Mouse (Mus musculus): Measurements from ENCODE around the gene Gadd45a. TPM values are rescaled to one million over a fixed set of nuclear protein-coding genes. Genes with fewer than 3 reads are reported as not detected.

Gene Gadd45a
- polyA plus RNA-seq (2012): 87.6 and 126 TPM in 2 replicates

- TF ChIP-seq GATA1 (IDR thresholded peaks at IDR 0.05; ENCODE audit: low read length): no peak
These were observed at the start of gene Gadd45a for GRCm38 (mm10) chr6:67036837-67037628. TSS of gene Gadd45a (minus strand) at chr6:67037457.

GRCm38 (mm10) chr6:67085850-67086437, 48.7 kb upstream of the Gadd45a start:
- TF ChIP-seq GATA1 (IDR thresholded peaks at IDR 0.05; ENCODE audit: low read length): no peak

GRCm38 (mm10) chr6:67084465-67084864, 47.2 kb upstream of the Gadd45a start:
- TF ChIP-seq GATA1 (IDR thresholded peaks at IDR 0.05; ENCODE audit: low read length): no peak

GRCm38 (mm10) chr6:67081141-67081540, 43.9 kb upstream of the Gadd45a start:
- no peak for TF ChIP-seq GATA1 (IDR thresholded peaks at IDR 0.05; ENCODE audit: low read length)

GRCm38 (mm10) chr6:67078076-67078475, 40.8 kb upstream of the Gadd45a start:
- no peak for TF ChIP-seq GATA1 (IDR thresholded peaks at IDR 0.05; ENCODE audit: low read length)

GRCm38 (mm10) chr6:67077477-67077876, 40.2 kb upstream of the Gadd45a start:
- TF ChIP-seq GATA1 (IDR thresholded peaks at IDR 0.05; ENCODE audit: low read length): no peak

- TF ChIP-seq GATA1 (IDR thresholded peaks at IDR 0.05; ENCODE audit: low read length): no peak
These were observed 39.1 kb upstream of the Gadd45a start for GRCm38 (mm10) chr6:67076348-67076747.

GRCm38 (mm10) chr6:67074868-67075267, 37.6 kb upstream of the Gadd45a start:
- no peak for TF ChIP-seq GATA1 (IDR thresholded peaks at IDR 0.05; ENCODE audit: low read length)

- no peak for TF ChIP-seq GATA1 (IDR thresholded peaks at IDR 0.05; ENCODE audit: low read length)
These were observed 36.7 kb upstream of the Gadd45a start for GRCm38 (mm10) chr6:67073929-67074328.

GRCm38 (mm10) chr6:67073446-67073845, 36.2 kb upstream of the Gadd45a start:
- no peak for TF ChIP-seq GATA1 (IDR thresholded peaks at IDR 0.05; ENCODE audit: low read length)

GRCm38 (mm10) chr6:67071615-67072014, 34.4 kb upstream of the Gadd45a start:
- no peak for TF ChIP-seq GATA1 (IDR thresholded peaks at IDR 0.05; ENCODE audit: low read length)

GRCm38 (mm10) chr6:67069800-67070315, 32.6 kb upstream of the Gadd45a start:
- no peak for TF ChIP-seq GATA1 (IDR thresholded peaks at IDR 0.05; ENCODE audit: low read length)

GRCm38 (mm10) chr6:67069219-67069762, 32.0 kb upstream of the Gadd45a start:
- no peak for TF ChIP-seq GATA1 (IDR thresholded peaks at IDR 0.05; ENCODE audit: low read length)

GRCm38 (mm10) chr6:67060057-67060456, 22.8 kb upstream of the Gadd45a start:
- no peak for TF ChIP-seq GATA1 (IDR thresholded peaks at IDR 0.05; ENCODE audit: low read length)

GRCm38 (mm10) chr6:67057991-67058696, 20.9 kb upstream of the Gadd45a start:
- no peak for TF ChIP-seq GATA1 (IDR thresholded peaks at IDR 0.05; ENCODE audit: low read length)

GRCm38 (mm10) chr6:67057574-67057973, 20.3 kb upstream of the Gadd45a start:
- TF ChIP-seq GATA1 (IDR thresholded peaks at IDR 0.05; ENCODE audit: low read length): no peak
